Mouse (Mus musculus) forebrain, embryonic 12.5 days (tissue): ENCODE results near the gene Camkk1. TPM values are rescaled to one million over a fixed set of nuclear protein-coding genes. Genes with fewer than 3 reads are reported as not detected.

Source experiments
- polyA plus RNA-seq: library from polyadenylated mRNA; unstranded; fragments of >200 nt; fragmentation: Nextera tagmentation; extraction: Ambion mirVana; gene quantifications from 2 replicates; pipeline ENCODE4 v1.2.1, GENCODE M21; 2016

Camkk1 gene
- polyA plus RNA-seq, 1 experiment from 2014 or later: 9.7 TPM

Other genes with a start within 250 kb of the Camkk1 start
- 4.7 and 5.2 TPM in 2 replicates for gene Cyb5d2, start 222.9 kb upstream of the Camkk1 start, polyA plus RNA-seq
- 11.3 and 12.1 TPM in 2 replicates for gene Zzef1, start 222.8 kb upstream of the Camkk1 start, polyA plus RNA-seq
- 0.60 and 0.68 TPM in 2 replicates for gene Atp2a3, start 57.8 kb upstream of the Camkk1 start, polyA plus RNA-seq
- gene P2rx1, start 19.9 kb upstream of the Camkk1 start, polyA plus RNA-seq: 0.52 and 0.74 TPM in 2 replicates
- gene Ncbp3, start 28.8 kb downstream of the Camkk1 start, polyA plus RNA-seq: 12.4 and 13.6 TPM in 2 replicates
- gene Itgae, start 71.6 kb downstream of the Camkk1 start, polyA plus RNA-seq: 0.37 and 0.38 TPM in 2 replicates
- 18.5 and 19.1 TPM in 2 replicates for gene Haspin, start 119.3 kb downstream of the Camkk1 start, polyA plus RNA-seq
- gene P2rx5, start 141.4 kb downstream of the Camkk1 start, polyA plus RNA-seq: 0.27 and 0.42 TPM in 2 replicates
- gene Emc6, start 158.0 kb downstream of the Camkk1 start, polyA plus RNA-seq: 123 and 129 TPM in 2 replicates
- 158 and 163 TPM in 2 replicates for gene Tax1bp3, start 158.1 kb downstream of the Camkk1 start, polyA plus RNA-seq
- gene Ctns, start 180.0 kb downstream of the Camkk1 start, polyA plus RNA-seq: 19.0 and 19.2 TPM in 2 replicates
- 1.1 and 1.2 TPM in 2 replicates for gene Shpk, start 180.5 kb downstream of the Camkk1 start, polyA plus RNA-seq
- gene Trpv1, start 215.3 kb downstream of the Camkk1 start, polyA plus RNA-seq: not detected in 2 replicates
- gene Trpv3, start 248.4 kb downstream of the Camkk1 start, polyA plus RNA-seq: 0.04 TPM in 1 of 2 replicates, not detected in the other